Mouse (Mus musculus) erythroblast, embryonic 14.5 days (primary cell): ENCODE measurements around the gene Fyn.

Experiments
- GATA1 ChIP-seq: IDR thresholded peaks from 2 replicates; pipeline ENCODE4 v1.6.1; 2012; ENCODE audit warnings: low read length, inconsistent platforms, mixed read lengths
- TAL1 ChIP-seq: IDR thresholded peaks from 3 replicates; pipeline ENCODE4 v1.6.1; 2012; ENCODE audit warnings: low read length, inconsistent platforms, mixed read lengths

DNA sequence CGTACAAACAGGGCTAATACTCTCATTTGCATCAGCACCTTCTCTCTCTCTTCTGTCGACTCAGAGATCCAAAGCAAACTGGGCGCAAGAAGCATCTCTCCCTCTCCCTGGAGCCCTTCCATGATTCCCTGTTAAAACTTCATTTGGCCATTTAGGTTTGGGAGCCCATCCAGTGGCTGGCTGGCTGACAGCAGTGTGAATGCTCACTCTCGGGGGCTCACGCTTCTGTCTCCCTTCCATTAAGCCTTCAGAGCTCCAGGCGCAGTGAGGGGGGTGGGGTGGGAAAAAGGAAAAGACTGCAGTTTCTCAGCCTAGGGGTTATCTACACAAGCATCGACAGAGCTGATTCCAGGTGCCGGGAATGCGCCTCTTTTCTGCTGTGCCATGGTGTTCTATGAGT lies 136.4 kb downstream of the Fyn start:
- TF ChIP-seq GATA1 (no peak), TAL1 (no peak)
